Mouse (Mus musculus) G1E (cell line): ENCODE data around the gene Cavin2.

Experiments
- CTCF ChIP-seq: IDR thresholded peaks from 2 replicates; pipeline ENCODE4 v1.5.1; 2012; ENCODE audit warnings: low read depth, low read length, inconsistent platforms, mixed read lengths
- GATA1 ChIP-seq: IDR thresholded peaks from 2 replicates; pipeline ENCODE4 v1.6.1; 2012; ENCODE audit warnings: borderline replicate concordance, low read length, inconsistent platforms, mixed read lengths
- POLR2AphosphoS5 ChIP-seq: IDR thresholded peaks from 2 replicates; pipeline ENCODE4 v1.6.1; 2012; ENCODE audit warnings: low read depth, low read length, inconsistent platforms; ENCODE audit not compliant: insufficient replicate concordance
- TAL1 ChIP-seq: conservative IDR thresholded peaks from 2 replicates; pipeline ENCODE4 v1.6.1; 2012; ENCODE audit warnings: low read depth, low read length, inconsistent platforms, mixed read lengths

- TF ChIP-seq CTCF (no peak), GATA1 (no peak), TAL1 (no peak), POLR2AphosphoS5 (no peak)
Observed at GRCm38 (mm10) chr1:51241311-51241986, 47.5 kb upstream of the Cavin2 start.
